Mouse (Mus musculus): ENCODE results near the gene BC051142.

GRCm38 (mm10) chr17:34354940-34355339, 43.7 kb upstream of the BC051142 start:
- TF ChIP-seq CTCF (IDR thresholded peaks at IDR 0.05; ENCODE audit: insufficient read depth, low read length) = no peak
- no peak for TF ChIP-seq POLR2A (IDR thresholded peaks at IDR 0.05; ENCODE audit: borderline replicate concordance, extremely low read depth, low read depth, low read length)
